Mouse (Mus musculus) embryonic facial prominence, embryonic 11.5 days (tissue): Measurements from ENCODE around the gene Nectin1. TPM values are rescaled to one million over a fixed set of nuclear protein-coding genes. Genes with fewer than 3 reads are reported as not detected.

Source experiments
- ATAC-seq: fragments of 200-750 bp; cut with Nextera tagmentation; replicated peaks from 2 replicates; pipeline ENCODE4 v1.8.0; 2017; ENCODE audit warnings: low read depth; ENCODE audit not compliant: insufficient number of reproducible peaks, low FRiP score, low TSS enrichment
- DNase-seq: peaks from one replicate; pipeline ENCODE4 v3.0.0-alpha.2; 2015; ENCODE audit warnings: low spot score
- H3K27ac ChIP-seq: fragments of 300-500 bp; sonication (generic); replicated peaks from 2 replicates; pipeline ENCODE4 v1.5.1; 2014; ENCODE audit warnings: mild to moderate bottlenecking, low read depth, low read length, control low read depth
- H3K27me3 ChIP-seq: fragments of 300-500 bp; sonication (generic); 2 replicates; pipeline ENCODE4 v1.6.1; 2014; ENCODE audit warnings: mild to moderate bottlenecking, low read length, moderate library complexity, mixed read lengths; ENCODE audit not compliant: control insufficient read depth, insufficient read depth
- H3K36me3 ChIP-seq: fragments of 300-500 bp; sonication (generic); replicated peaks from 2 replicates; pipeline ENCODE4 v1.6.1; 2014; ENCODE audit warnings: low read depth, mild to moderate bottlenecking, low read length, moderate library complexity, mixed read lengths; ENCODE audit not compliant: control insufficient read depth, insufficient read depth
- H3K4me1 ChIP-seq: fragments of 300-500 bp; sonication (generic); 2 replicates; pipeline ENCODE4 v1.6.1; 2014; ENCODE audit warnings: low read length, mixed read lengths; ENCODE audit not compliant: control insufficient read depth, insufficient read depth
- H3K4me2 ChIP-seq: fragments of 300-500 bp; sonication (generic); 2 replicates; pipeline ENCODE4 v1.6.1; 2014; ENCODE audit warnings: low read depth, mild to moderate bottlenecking, control low read depth, low read length, moderate library complexity
- H3K4me3 ChIP-seq: fragments of 300-500 bp; sonication (generic); 2 replicates; pipeline ENCODE4 v1.5.1; 2014; ENCODE audit warnings: low read depth, low read length, control low read depth
- H3K9ac ChIP-seq: fragments of 300-500 bp; sonication (generic); replicated peaks from 2 replicates; pipeline ENCODE4 v1.6.1; 2014; ENCODE audit warnings: mild to moderate bottlenecking, control low read depth, low read length
- H3K9me3 ChIP-seq: fragments of 300-500 bp; sonication (generic); replicated peaks from 2 replicates; pipeline ENCODE4 v1.6.1; 2016; ENCODE audit warnings: mild to moderate bottlenecking, low read length, inconsistent platforms, mixed read lengths; ENCODE audit not compliant: control insufficient read depth
- WGBS: fragments of 180-500 bp; shearing (Covaris S2); extraction: QIAGEN DNeasy Blood & Tissue Kit; methylation state at CpG from one replicate; pipeline ENCODE4 v1.1.7; 2014; 5-methylcytosine and 5-hydroxymethylcytosine counted together
- polyA plus RNA-seq: library from polyadenylated mRNA; unstranded; fragments of >200 nt; fragmentation: Nextera tagmentation; extraction: Ambion mirVana; gene quantifications from 2 replicates; pipeline ENCODE4 v1.2.1, GENCODE M21; 2014

Nectin1 gene
- polyA plus RNA-seq, 1 experiment from 2014 or later = 4.8 TPM

DNA sequence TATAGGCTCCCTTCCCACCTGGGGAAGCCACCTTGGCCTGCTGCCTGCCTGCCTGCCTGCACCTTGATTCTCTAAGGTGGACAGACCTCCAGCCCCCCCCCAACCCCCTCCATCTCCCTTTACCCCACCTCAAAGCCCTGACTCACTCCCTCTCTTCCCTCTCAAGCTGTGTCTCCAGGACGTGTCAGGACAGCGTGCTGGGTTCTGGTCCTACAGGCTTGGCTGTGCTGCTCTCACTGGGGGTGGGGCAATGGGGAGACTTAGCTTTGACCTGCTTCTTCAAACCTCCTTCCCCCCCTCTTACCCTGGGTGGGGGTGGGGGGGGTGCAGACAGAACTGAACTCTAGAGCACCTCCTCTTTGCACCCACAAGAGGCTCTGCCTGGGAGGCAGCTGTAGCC, 29.7 kb downstream of the Nectin1 start:
- Histone ChIP-seq H3K4me2 (no peak overlapping the region), H3K4me3 (no peak overlapping the region), H3K9ac (no peak overlapping the region), H3K9me3 (no peaks in the 10 kb centered on the region), H3K36me3 (no peaks in the 10 kb centered on the region), H3K4me1 (no peaks in the 10 kb centered on the region), H3K27ac (no peak overlapping the region), H3K27me3 (no peaks in the 10 kb centered on the region)
- DNase-seq (no peak), ATAC-seq (no peak)
- WGBS = 81% methylated on average over 2 of the region's 2 CpGs

GRCm38 (mm10) chr9:43774427-43774826, 30.6 kb downstream of the Nectin1 start:
- no peak overlapping the region for H3K9ac ChIP-seq
- DNase-seq (no peak), ATAC-seq (no peak)
- 71% methylated on average over 5 of the region's 5 CpGs for WGBS
- no peaks in the 10 kb centered on the region for H3K36me3 ChIP-seq
- H3K27ac ChIP-seq = no peak overlapping the region
- no peaks in the 10 kb centered on the region for H3K9me3 ChIP-seq
- no peaks in the 10 kb centered on the region for H3K27me3 ChIP-seq
- no peaks in the 10 kb centered on the region for H3K4me1 ChIP-seq
- H3K4me3 ChIP-seq = no peak overlapping the region
- no peak overlapping the region for H3K4me2 ChIP-seq

DNA sequence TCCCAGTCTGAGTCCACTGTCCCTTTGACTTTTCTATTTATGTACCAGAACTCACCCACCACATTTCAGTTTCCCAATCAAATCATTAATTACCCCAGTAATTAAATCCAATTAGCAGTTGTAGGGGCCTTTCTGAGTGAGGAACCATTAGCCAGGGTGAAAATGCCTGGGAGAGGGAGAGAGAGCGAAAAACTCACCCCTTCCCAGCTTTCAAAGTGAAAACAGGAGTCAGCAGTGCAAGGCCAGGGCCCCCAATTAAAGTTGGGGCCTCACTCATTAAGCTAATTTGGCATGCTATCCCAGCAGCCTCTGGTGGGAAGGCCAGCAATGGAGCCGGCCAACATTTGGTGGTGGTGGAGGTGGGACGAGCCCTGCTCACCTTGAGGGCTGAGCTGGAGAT, 32.4 kb downstream of the Nectin1 start:
- Histone ChIP-seq H3K4me2 (no peak overlapping the region), H3K9me3 (no peaks in the 10 kb centered on the region), H3K4me3 (no peak overlapping the region), H3K27ac (no peak overlapping the region), H3K27me3 (no peaks in the 10 kb centered on the region), H3K9ac (no peak overlapping the region), H3K36me3 (no peaks in the 10 kb centered on the region), H3K4me1 (no peaks in the 10 kb centered on the region)
- DNase-seq = no peak
- 70% methylated on average over 3 of the region's 3 CpGs for WGBS
- no peak for ATAC-seq

GRCm38 (mm10) chr9:43777362-43778360, 33.9 kb downstream of the Nectin1 start:
- Histone ChIP-seq H3K27ac (no peak overlapping the region), H3K27me3 (no peaks in the 10 kb centered on the region), H3K36me3 (no peaks in the 10 kb centered on the region), H3K4me1 (no peaks in the 10 kb centered on the region), H3K4me2 (no peak overlapping the region), H3K9ac (no peak overlapping the region), H3K9me3 (no peaks in the 10 kb centered on the region), H3K4me3 (no peak overlapping the region)
- WGBS = 75% methylated on average over 16 of the region's 16 CpGs
- no peak for ATAC-seq
- peak; percentile 19 for DNase-seq

GRCm38 (mm10) chr9:43780883-43781282, 37.1 kb downstream of the Nectin1 start:
- Histone ChIP-seq H3K9ac (no peak overlapping the region), H3K36me3 (no peaks in the 10 kb centered on the region), H3K27me3 (no peaks in the 10 kb centered on the region), H3K4me1 (peaks cover 7% of the 10 kb centered on the region; the same call in 1 of the 2 replicates), H3K4me2 (no peak overlapping the region), H3K9me3 (no peaks in the 10 kb centered on the region), H3K27ac (no peak overlapping the region), H3K4me3 (no peak overlapping the region)
- no peak for ATAC-seq
- 53% methylated on average over 8 of the region's 8 CpGs for WGBS
- DNase-seq = no peak

- Histone ChIP-seq H3K9me3 (no peaks in the 10 kb centered on the region), H3K27ac (no peak overlapping the region), H3K27me3 (no peaks in the 10 kb centered on the region), H3K9ac (no peak overlapping the region), H3K4me2 (no peak overlapping the region), H3K4me1 (peaks cover 7% of the 10 kb centered on the region; the same call in 1 of the 2 replicates), H3K4me3 (no peak overlapping the region), H3K36me3 (no peaks in the 10 kb centered on the region)
- DNase-seq (no peak), ATAC-seq (no peak)
- WGBS = 75% methylated on average over 5 of the region's 5 CpGs
Measured at GRCm38 (mm10) chr9:43782401-43782800, 38.6 kb downstream of the Nectin1 start.

DNA sequence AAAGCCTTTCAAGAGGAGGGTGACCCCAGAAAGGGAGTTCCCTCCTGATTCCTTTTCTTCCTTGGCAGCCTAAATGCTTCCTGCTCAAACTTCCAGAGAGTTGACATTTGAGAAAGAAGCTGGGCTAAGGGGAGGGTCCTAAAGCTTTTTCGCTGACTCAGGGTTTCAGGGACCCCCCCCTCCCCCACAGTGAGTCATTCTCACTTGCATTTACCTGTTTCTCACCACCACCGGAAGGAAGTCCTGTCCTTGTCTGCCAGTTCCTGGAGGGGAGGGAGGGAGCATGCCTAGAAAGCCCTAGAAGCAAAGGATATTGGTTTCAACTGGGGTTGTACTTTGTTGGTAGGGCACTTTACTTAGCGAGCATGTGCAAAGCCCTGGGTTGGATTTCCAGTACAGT, 40.2 kb downstream of the Nectin1 start:
- 36% methylated on average over 3 of the region's 3 CpGs for WGBS
- Histone ChIP-seq H3K27me3 (no peaks in the 10 kb centered on the region), H3K4me3 (no peak overlapping the region), H3K36me3 (no peaks in the 10 kb centered on the region), H3K4me1 (peaks cover 7% of the 10 kb centered on the region; the same call in 1 of the 2 replicates), H3K9me3 (no peaks in the 10 kb centered on the region), H3K9ac (no peak overlapping the region), H3K4me2 (no peak overlapping the region), H3K27ac (no peak overlapping the region)
- no peak for ATAC-seq
- DNase-seq = peak; percentile 51

DNA sequence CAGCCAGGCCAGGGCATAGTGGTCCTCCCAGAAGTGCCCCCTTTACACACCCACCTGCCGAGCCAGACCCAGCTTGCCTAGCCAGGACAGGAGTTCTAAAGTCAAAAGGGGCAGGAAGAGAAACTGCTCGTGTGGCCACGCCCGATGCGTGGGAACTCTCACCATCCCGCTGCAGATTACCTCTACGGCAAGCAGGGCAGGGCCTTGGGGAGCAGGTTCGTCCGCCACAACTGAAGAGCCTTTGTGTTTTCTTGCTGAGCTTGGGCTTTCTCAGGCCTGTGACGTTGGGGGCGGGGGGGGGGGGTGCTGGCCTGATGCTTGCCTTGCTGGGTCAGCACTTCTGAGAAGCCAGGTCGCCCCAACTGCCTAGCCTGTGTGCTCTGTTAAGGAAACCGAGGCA, 41.1 kb downstream of the Nectin1 start:
- no peak overlapping the region for H3K27ac ChIP-seq
- 49% methylated on average over 13 of the region's 13 CpGs for WGBS
- peaks cover 7% of the 10 kb centered on the region; the same call in 1 of the 2 replicates for H3K4me1 ChIP-seq

More for the DNA sequence above, 41.1 kb downstream of the Nectin1 start:
- DNase-seq = no peak
- no peaks in the 10 kb centered on the region for H3K9me3 ChIP-seq
- H3K4me2 ChIP-seq = no peak overlapping the region
- no peak overlapping the region for H3K4me3 ChIP-seq
- H3K36me3 ChIP-seq = no peaks in the 10 kb centered on the region
- H3K9ac ChIP-seq = no peak overlapping the region
- no peaks in the 10 kb centered on the region for H3K27me3 ChIP-seq
- ATAC-seq = no peak
